Mouse (Mus musculus): ENCODE results near the gene Fgfr2. TPM values are rescaled to one million over a fixed set of nuclear protein-coding genes. Genes with fewer than 3 reads are reported as not detected.

The Fgfr2 gene
- polyA plus RNA-seq, 1 experiment from 2014 or later, result 20.3 TPM

GRCm38 (mm10) chr7:132223452-132224141 is 899.6 kb downstream of the Fgfr2 start:
- Histone ChIP-seq H3K4me3 (ENCODE audit: low read length) (no peak overlapping the region), H3K27ac (ENCODE audit: low read length) (no peak overlapping the region), H3K9me3 (replicated peaks; ENCODE audit: control insufficient read depth, low read length) (no peaks in the 10 kb centered on the region), H3K4me2 (ENCODE audit: low read depth, low read length) (no peak overlapping the region), H3K27me3 (ENCODE audit: control insufficient read depth, insufficient read depth, low read length) (no peaks in the 10 kb centered on the region), H3K36me3 (ENCODE audit: control insufficient read depth, insufficient read depth) (no peaks in the 10 kb centered on the region), H3K4me1 (ENCODE audit: control insufficient read depth, insufficient read depth, low read length) (0 out of 2 replicates have a peak, but pooled peaks cover 4% of the 10 kb centered on the region), H3K9ac (ENCODE audit: low read length) (no peak overlapping the region)
- WGBS, result 44% methylated on average over 10 of the region's 10 CpGs
- ATAC-seq (replicated peaks; ENCODE audit: extremely low read depth, insufficient read depth, low FRiP score), result no peak

DNA sequence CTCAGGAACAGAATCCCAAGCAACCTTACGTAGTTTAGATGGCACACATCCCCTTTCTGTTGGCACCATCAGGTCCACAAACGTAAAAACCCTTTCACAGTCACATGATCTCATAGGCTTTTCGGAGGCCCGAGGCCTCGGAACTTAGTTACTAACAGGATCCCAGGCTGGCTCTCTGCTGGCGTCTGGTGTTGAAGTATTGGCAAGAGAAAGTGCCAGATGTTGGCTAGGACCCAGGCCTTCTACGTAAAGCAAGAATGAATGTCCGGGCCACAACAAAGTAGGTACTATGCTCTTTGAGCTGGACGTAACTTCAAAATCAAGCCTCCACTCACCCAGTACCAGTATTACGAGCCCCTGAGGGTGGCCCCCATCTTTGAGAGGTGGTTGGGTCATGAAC is 909.1 kb downstream of the Fgfr2 start:
- Histone ChIP-seq H3K36me3 (ENCODE audit: control insufficient read depth, insufficient read depth) (no peaks in the 10 kb centered on the region), H3K27me3 (ENCODE audit: control insufficient read depth, insufficient read depth, low read length) (peaks cover 12% of the 10 kb centered on the region)

GRCm38 (mm10) chr7:132213460-132213859 is 909.7 kb downstream of the Fgfr2 start:
- no peak for ATAC-seq (replicated peaks; ENCODE audit: extremely low read depth, insufficient read depth, low FRiP score)
- Histone ChIP-seq H3K9ac (ENCODE audit: low read length) (no peak overlapping the region), H3K4me1 (ENCODE audit: control insufficient read depth, insufficient read depth, low read length) (no peaks in the 10 kb centered on the region), H3K27me3 (ENCODE audit: control insufficient read depth, insufficient read depth, low read length) (peaks cover 12% of the 10 kb centered on the region), H3K9me3 (replicated peaks; ENCODE audit: control insufficient read depth, low read length) (no peaks in the 10 kb centered on the region), H3K4me3 (ENCODE audit: low read length) (no peak overlapping the region), H3K27ac (ENCODE audit: low read length) (no peak overlapping the region), H3K4me2 (ENCODE audit: low read depth, low read length) (no peak overlapping the region), H3K36me3 (ENCODE audit: control insufficient read depth, insufficient read depth) (no peaks in the 10 kb centered on the region)
- 5% methylated on average over 8 of the region's 8 CpGs for WGBS

More for the DNA sequence above, 909.1 kb downstream of the Fgfr2 start:
- H3K9me3 ChIP-seq (replicated peaks; ENCODE audit: control insufficient read depth, low read length), result no peaks in the 10 kb centered on the region
- 62% methylated on average over 10 of the region's 10 CpGs for WGBS
- no peak overlapping the region for H3K4me2 ChIP-seq (ENCODE audit: low read depth, low read length)
- H3K9ac ChIP-seq (ENCODE audit: low read length), result no peak overlapping the region
- no peak overlapping the region for H3K27ac ChIP-seq (ENCODE audit: low read length)
- H3K4me3 ChIP-seq (ENCODE audit: low read length), result no peak overlapping the region
- no peak for ATAC-seq (replicated peaks; ENCODE audit: extremely low read depth, insufficient read depth, low FRiP score)
- no peaks in the 10 kb centered on the region for H3K4me1 ChIP-seq (ENCODE audit: control insufficient read depth, insufficient read depth, low read length)

DNA sequence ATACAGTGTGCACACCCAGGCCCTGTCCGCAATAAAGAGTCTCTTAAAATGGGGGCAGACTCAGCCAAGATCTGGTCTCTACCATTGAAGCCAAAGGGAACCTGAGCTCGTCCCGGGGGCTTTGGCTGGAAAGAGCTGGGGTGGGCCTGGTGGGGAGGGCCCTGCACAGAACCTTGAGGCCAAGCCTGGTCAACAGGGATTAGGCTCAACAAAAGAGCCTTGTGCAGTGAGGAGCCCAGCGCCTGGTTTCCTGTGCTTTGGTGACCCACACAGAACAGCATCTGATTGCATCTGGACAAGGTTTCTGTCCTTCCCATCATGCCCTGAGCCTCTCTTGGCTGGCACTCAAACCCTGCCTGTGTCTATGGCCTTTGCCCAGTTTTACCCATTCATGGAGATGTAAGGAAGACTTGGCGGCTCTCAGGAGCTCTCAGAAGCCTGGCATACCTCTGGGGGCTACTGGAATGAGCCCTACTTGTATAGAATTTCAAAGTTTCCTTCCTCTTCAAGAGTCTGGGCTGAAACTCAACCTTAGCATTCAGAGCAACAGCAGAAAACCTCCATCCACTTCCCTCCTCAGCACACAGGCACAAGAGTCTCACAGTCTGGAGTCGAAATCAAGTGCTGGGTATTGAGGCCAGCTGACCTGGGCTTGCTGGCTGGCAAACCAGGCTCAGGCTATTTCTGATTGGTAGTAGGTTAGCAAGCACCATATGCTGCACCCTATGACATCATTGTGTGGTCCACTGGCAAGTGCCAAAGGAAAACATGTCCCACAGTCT is 911.0 kb downstream of the Fgfr2 start:
- Histone ChIP-seq H3K9me3 (replicated peaks; ENCODE audit: control insufficient read depth, low read length) (no peaks in the 10 kb centered on the region), H3K9ac (ENCODE audit: low read length) (no peak overlapping the region), H3K4me2 (ENCODE audit: low read depth, low read length) (no peak overlapping the region), H3K36me3 (ENCODE audit: control insufficient read depth, insufficient read depth) (no peaks in the 10 kb centered on the region), H3K4me3 (ENCODE audit: low read length) (no peak overlapping the region), H3K4me1 (ENCODE audit: control insufficient read depth, insufficient read depth, low read length) (no peaks in the 10 kb centered on the region), H3K27me3 (ENCODE audit: control insufficient read depth, insufficient read depth, low read length) (peaks cover 12% of the 10 kb centered on the region), H3K27ac (ENCODE audit: low read length) (no peak overlapping the region)
- ATAC-seq (replicated peaks; ENCODE audit: extremely low read depth, insufficient read depth, low FRiP score), result no peak
- 71% methylated on average over 6 of the region's 6 CpGs for WGBS

DNA sequence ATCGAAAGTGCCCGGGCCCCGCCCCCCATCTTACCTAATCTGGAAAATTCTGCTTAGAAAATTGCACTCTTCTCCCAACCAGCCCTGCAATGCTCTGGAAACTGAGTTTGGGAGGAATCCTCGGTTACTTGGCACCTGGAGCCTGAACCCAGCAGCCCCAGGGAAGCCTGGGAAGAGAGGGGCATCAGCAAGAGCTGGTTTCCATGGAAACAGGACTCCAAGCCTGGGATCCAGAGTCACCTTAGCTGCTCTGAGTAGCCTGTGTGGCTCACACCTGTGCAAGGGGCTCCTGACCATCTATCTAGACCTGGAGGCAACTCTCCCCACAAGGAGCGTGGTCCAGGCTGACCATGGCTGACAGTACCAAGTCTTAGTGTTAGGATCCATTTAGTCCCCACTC is 912.5 kb downstream of the Fgfr2 start:
- Histone ChIP-seq H3K4me3 (ENCODE audit: low read length) (no peak overlapping the region), H3K36me3 (ENCODE audit: control insufficient read depth, insufficient read depth) (no peaks in the 10 kb centered on the region), H3K27me3 (ENCODE audit: control insufficient read depth, insufficient read depth, low read length) (peaks cover 12% of the 10 kb centered on the region), H3K9me3 (replicated peaks; ENCODE audit: control insufficient read depth, low read length) (no peaks in the 10 kb centered on the region), H3K9ac (ENCODE audit: low read length) (no peak overlapping the region), H3K4me1 (ENCODE audit: control insufficient read depth, insufficient read depth, low read length) (no peaks in the 10 kb centered on the region), H3K4me2 (ENCODE audit: low read depth, low read length) (no peak overlapping the region), H3K27ac (ENCODE audit: low read length) (no peak overlapping the region)
- ATAC-seq (replicated peaks; ENCODE audit: extremely low read depth, insufficient read depth, low FRiP score), result no peak
- WGBS, result 71% methylated on average over 5 of the region's 5 CpGs

DNA sequence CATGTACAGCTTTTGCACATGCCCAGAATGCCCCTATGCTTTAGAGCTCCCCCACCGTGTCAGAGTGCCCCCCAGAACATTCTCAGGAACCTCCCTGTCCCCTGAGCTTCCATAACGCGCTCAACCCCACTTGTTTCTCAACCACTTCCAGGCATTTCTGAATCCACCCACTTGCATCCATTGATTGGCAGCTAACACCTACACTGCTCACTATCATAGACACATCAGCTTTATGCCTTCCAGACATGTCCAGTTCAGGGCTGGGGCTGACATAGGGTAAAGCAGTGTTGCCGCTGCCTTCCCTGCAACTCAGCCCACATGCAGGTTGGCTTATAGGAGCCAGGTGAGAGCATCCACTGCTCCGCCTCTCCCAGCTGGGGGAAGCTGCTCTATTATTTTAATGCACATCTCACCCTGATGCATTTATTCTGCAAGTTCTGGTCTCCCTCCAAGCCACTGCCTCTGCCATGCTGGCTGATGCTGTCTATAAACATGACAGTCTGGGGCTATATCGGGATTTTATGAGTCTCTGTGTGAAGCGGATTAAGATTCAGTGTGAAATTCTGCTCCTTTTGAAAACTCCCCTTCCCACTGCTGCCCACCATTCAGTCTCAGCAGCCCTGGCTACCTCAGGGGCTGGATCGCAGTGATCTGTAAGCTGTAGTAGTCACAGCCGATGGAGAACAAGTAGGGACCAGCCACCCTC is 914.1 kb downstream of the Fgfr2 start:
- Histone ChIP-seq H3K9me3 (replicated peaks; ENCODE audit: control insufficient read depth, low read length) (no peaks in the 10 kb centered on the region), H3K4me2 (ENCODE audit: low read depth, low read length) (no peak overlapping the region), H3K4me1 (ENCODE audit: control insufficient read depth, insufficient read depth, low read length) (no peaks in the 10 kb centered on the region), H3K36me3 (ENCODE audit: control insufficient read depth, insufficient read depth) (no peaks in the 10 kb centered on the region), H3K9ac (ENCODE audit: low read length) (no peak overlapping the region), H3K27ac (ENCODE audit: low read length) (no peak overlapping the region), H3K27me3 (ENCODE audit: control insufficient read depth, insufficient read depth, low read length) (peaks cover 7% of the 10 kb centered on the region), H3K4me3 (ENCODE audit: low read length) (no peak overlapping the region)
- no peak for ATAC-seq (replicated peaks; ENCODE audit: extremely low read depth, insufficient read depth, low FRiP score)
- 76% methylated on average over 9 of the region's 9 CpGs for WGBS

DNA sequence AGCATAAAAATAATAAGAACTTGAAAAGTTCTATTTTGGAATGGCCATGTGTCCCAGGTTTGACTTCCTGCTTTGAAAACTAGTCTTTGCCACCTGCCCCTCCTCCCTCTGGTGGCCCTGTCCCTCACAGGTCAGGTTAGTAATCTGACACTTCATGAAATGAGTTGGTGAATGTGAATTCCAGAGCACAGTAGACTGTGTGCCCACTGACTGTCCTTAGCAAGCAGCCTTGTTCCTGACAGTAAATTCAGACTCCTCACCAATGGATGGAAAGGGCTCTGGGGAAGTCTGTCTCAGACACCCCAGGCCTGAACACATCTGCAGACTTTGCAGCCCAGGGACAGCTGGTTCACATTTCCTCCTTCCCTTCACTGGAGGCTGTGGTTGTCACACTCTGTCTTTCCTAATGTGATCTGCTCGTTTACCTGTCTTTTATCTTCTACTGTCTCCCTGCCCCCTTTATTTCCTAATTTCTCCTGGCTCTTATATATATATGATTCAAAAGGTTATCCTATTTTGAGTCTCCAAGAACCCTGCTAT is 919.0 kb downstream of the Fgfr2 start:
- Histone ChIP-seq H3K27ac (ENCODE audit: low read length) (no peak overlapping the region), H3K36me3 (ENCODE audit: control insufficient read depth, insufficient read depth) (no peaks in the 10 kb centered on the region), H3K4me1 (ENCODE audit: control insufficient read depth, insufficient read depth, low read length) (no peaks in the 10 kb centered on the region), H3K4me3 (ENCODE audit: low read length) (no peak overlapping the region), H3K4me2 (ENCODE audit: low read depth, low read length) (no peak overlapping the region), H3K27me3 (ENCODE audit: control insufficient read depth, insufficient read depth, low read length) (no peaks in the 10 kb centered on the region), H3K9ac (ENCODE audit: low read length) (no peak overlapping the region), H3K9me3 (replicated peaks; ENCODE audit: control insufficient read depth, low read length) (no peaks in the 10 kb centered on the region)
- WGBS, result 19% methylated on average over 1 of the region's 1 CpGs
- ATAC-seq (replicated peaks; ENCODE audit: extremely low read depth, insufficient read depth, low FRiP score), result no peak

- ATAC-seq (replicated peaks; ENCODE audit: extremely low read depth, insufficient read depth, low FRiP score), result no peak
- Histone ChIP-seq H3K9me3 (replicated peaks; ENCODE audit: control insufficient read depth, low read length) (no peaks in the 10 kb centered on the region), H3K9ac (ENCODE audit: low read length) (no peak overlapping the region), H3K4me2 (ENCODE audit: low read depth, low read length) (no peak overlapping the region), H3K4me3 (ENCODE audit: low read length) (no peak overlapping the region), H3K4me1 (ENCODE audit: control insufficient read depth, insufficient read depth, low read length) (no peaks in the 10 kb centered on the region), H3K27me3 (ENCODE audit: control insufficient read depth, insufficient read depth, low read length) (0 out of 2 replicates have a peak, but pooled peaks cover 3% of the 10 kb centered on the region), H3K36me3 (ENCODE audit: control insufficient read depth, insufficient read depth) (no peaks in the 10 kb centered on the region), H3K27ac (ENCODE audit: low read length) (no peak overlapping the region)
- 46% methylated on average over 6 of the region's 6 CpGs for WGBS
Measured at GRCm38 (mm10) chr7:132199686-132200085, 923.5 kb downstream of the Fgfr2 start.
